Mouse (Mus musculus): ENCODE measurements around the gene Calhm3.

Calhm3 gene

DNA sequence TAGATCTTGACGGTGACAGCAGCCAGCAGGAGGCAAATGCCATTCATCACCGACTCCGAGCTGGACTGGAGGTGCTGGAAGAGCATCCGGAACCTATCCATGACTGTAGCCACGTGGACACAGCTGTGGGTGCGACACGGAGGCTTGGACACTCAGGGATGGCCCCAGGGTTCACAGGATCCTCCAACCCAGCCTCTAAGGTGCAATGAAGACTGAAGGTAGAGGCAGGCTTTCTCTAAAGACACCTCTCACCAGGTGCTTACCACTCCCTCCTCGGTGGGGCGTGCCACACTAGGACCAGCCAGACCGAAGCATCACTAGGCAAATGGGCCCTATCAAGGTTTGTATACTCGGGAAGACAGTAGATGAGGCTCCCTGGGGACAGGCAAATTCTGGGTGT lies at the start of gene Calhm3:
TSS of gene Calhm3 (minus strand) at position 101 of the 400 bp plus-strand sequence.
- DNase-seq = no peak

DNA sequence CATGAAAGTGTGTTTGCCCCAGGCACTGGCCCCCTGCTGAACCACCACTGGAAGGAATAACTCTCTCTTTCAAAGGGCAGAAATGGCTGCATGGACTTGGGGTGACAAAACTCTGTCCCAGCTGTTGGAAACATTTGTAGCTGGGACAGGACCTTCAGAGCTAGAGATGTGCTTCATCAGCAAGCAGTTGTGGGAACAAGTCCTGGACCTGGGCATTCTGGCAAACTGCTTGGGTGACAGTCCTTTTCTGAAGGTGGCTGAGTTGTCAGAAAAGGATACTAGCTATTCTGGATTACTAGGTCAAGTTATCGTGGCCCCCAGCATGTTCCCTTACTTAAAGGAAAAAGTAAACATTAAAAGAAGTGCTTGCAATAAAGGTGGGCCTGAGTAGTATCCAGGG lies 48.6 kb upstream of the Calhm3 start:
- DNase-seq = no peak

DNA sequence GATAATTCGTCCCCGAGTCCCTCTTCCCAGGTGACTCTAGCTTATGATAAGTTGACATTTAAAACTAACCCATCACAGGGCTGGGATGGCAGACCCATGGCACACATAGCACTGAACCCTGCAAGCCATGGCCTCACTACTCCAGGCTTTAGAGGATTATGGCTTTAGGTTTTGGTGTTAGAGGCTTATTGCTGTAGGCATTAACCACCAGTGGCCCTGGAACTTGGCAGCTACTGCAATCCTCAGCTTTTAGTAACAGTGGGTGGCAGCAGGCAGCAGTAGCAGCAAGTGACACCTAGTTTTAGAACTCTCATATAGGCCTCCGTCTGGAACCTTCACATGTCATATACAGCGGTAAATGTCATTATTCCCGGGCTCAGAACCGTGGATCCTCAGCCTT lies 47.1 kb upstream of the Calhm3 start:
- DNase-seq = no peak

DNA sequence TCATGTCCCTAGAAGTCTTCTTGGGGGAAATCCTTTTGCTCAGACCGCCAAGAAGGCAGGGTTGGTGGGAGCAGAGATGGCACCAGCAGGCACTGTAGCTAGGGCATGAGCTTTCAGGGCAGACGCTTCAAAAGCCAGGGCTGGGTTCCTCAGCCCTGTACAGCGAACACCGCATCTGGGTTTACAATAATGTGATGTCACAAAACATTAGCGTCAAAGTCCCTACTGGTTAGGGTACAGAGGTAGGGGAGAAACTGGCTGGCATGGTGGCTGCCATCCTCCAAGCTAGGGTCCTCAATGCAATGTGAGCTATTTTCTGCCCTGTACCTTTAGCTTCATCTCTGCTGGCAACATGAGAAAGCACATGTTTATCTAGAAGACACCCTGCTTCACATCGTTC lies 45.5 kb upstream of the Calhm3 start:
- DNase-seq = no peak

DNA sequence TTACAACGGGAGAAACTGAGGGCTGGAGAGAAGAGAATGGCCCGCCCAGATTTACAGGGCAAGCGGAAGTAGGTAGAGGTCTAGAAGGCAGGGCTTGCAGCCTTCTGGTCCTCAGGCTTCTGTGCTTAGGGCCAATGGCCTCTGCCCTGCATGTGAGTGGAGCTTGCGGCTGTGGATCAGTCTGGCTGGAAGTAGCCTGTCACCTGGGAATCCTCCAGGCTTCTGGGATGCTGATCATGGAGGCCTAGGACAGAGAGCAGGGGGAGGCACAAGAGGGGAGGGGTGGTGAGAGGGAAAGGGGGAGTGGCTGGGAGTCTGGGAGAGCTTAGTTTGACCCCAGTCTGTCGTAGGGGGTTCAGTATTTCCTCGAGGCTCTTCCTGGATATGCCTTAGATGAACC lies 44.9 kb upstream of the Calhm3 start:
- no peak for DNase-seq

DNA sequence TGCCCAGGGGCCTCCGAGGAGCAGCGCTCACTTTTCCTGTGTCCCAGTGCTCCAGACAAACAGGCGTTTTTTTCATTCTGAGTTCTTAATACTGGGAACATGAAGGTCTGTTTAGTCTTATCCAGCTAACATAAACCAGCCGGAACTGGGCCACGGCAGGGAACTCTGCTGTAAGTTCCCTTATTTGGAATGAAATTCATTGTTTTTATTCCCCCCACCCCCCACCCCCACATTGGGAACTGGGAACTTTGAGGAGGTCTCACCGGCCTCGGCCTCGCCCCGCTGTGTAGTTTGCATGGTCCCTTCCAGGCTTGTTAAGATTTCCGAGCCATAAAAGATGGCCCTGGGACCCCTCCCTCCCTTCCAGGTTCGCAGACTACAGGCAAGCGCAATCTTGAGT lies 44.4 kb upstream of the Calhm3 start:
- no peak for DNase-seq

DNA sequence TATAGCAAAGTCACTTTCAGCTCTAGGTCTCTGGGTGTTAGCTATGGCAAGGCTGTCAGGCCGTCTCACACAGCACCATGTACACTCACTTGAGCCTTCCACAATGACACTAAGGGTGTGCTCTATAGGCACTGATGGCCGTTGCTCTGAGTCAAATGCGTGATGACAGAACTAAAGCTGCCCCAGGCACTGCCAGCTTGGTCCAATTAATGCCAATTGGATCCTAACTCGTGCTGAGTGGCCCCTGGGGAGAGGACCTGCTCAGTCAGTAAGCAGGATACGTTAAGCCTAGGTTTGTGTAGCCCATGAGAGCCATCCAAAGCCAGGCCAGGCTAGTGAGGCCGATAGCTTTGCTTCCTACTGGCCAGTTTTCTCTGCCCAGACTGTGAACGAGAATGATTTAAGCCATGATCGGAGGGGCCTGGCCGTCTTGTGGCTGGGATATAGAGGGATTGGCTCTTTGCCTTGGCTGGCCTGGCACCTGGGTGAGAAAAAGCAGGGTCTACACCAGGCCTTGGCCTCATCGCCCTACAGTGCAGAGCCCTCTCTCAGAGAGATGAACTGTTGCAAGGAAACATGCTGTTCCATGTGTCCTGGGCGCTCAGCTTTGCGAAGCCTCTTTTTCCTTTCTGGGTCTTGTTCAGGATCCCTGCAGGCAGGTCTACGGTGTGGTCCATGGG lies 41.2 kb upstream of the Calhm3 start:
- no peak for DNase-seq

DNA sequence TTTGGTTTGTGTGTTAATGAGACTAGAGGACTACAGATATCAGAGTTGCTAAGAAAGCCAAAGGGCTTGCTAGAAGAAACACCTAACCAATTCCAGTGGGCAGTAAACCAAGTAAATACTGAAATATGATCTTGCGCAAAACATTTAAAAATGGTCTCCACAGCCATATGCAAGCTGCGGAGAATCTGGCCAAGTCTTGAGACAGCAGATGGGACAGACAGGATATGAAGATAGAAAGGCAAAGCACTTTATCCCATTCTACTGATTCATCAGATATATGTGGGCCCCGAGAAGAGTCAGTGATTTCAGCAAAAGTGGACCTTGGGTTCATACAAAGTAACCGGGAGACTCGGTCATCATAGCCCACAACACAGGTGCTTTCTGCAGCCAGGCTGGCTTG lies 34.6 kb upstream of the Calhm3 start:
- DNase-seq = no peak

DNA sequence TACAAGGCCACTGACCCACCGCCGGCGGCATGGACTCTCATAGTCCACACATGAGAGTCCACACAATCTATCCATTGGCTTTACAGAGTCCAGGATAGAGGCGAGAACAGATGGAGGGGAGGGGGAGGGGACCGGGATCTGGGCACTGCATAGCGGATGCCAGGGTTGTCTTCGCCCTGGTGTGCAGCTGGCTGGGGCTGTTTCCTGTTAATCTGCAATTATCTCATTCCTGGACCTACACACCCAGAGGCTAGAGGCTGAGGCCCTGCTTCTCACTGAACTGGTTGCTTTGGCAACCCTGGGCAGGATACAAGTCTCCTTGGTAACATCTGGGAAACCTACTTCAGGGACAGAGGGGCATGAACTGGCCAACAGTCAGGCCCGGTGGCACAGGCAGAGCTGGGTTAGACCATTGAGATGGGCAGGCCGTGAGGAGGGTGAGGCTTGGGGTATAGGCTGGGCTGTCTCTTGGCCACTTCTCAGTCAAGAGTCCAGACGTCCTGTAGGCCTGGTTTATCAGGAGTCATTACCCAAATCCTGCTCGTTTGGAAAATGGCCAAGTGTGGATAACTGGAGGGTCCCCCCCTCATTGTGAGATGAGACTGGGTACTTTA lies 31.1 kb upstream of the Calhm3 start:
- peak; percentile 77 for DNase-seq

DNA sequence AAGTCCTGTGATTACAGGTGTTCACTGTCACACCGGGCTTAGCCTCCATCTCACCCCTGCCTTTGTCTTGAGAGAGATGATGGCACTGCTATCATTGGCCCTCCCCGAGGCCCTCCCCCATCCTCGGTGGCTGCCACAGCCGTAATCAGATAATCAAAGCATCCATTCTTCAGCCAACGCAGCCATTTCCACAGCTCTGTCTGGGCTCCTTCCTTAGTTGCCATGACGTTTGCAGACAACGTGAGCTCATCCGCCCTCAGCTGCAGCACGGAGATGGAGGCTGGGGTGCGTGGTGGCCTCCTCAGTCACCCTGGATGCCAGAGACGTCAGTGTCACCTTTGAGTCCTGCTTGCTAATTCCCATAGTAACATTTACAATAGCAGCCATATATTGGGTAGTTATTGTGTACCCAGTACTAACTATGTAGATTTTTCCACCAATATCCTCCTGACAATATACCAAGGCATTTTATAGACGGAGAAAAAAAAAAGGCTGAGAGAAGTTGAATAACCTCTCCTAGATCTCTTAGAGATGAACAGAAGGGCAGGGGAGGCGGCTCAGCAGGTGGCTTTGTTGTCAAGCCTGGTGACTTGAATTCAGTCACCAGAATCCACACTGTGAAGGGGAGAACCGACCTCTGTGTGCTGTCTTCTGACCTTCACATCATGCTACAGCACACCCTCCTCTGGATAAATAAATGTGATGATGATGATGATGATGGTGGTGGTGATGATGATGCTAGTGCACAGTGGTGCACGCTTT lies 29.1 kb upstream of the Calhm3 start:
- DNase-seq = peak; percentile 57

DNA sequence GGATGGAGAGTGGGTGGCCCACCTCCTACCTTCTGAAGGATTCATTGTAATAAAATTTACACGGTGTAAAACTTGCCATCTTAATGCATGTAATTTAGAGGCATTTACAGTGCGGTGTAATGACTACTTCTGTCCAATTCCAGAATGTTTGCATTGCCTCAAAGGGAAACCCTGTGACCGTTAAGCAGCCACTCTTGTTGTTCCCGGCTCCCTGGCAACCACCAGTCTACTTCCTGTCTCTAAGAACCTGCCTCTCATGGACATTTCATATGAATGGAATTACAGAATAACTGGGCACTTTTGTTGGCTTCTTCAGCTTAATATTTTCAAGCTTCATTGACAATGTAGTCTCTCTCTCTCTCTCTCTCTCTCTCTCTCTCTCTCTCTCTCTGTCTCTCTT lies 27.2 kb upstream of the Calhm3 start:
- no peak for DNase-seq

DNA sequence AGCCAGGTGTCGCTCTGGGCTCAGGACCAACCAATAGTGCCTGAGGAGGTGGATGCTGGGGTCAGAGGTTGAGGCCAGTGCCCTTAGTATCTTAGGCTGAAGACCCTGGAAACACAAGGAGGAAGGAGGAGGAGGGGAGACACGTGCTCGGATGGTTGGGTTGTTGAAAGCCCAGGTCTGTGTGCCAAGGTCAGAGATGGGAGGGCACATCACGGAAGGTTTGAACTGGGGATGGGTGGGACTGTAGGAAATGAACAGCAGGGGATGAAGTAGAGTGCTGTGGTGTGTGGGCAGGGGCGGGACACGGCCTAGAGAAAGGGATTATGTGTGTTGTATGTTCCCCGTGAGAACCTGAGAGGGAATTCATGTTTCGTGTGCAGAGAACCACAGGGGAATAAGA lies 26.7 kb upstream of the Calhm3 start:
- peak; percentile 34 for DNase-seq

DNA sequence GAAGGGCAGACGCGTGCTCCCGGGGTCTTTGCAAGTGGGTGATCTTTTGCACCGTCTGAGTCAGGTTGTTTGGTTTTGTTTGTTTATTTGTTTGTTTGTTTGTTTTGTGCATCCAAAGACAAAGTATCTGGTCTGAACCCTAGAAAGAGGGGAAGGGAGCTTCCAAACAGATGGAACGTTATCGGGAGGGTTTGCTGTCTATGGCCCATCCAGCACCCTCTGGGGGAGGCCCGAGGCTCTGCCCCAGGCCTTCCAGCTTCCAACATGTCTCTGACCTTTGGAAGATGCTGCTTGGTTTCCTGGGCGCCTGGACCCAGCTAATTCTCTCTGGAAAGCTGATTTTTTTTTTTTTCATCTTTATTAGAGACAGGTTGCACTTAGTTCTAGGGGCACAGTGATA lies 22.4 kb upstream of the Calhm3 start:
- DNase-seq = peak; percentile 38

DNA sequence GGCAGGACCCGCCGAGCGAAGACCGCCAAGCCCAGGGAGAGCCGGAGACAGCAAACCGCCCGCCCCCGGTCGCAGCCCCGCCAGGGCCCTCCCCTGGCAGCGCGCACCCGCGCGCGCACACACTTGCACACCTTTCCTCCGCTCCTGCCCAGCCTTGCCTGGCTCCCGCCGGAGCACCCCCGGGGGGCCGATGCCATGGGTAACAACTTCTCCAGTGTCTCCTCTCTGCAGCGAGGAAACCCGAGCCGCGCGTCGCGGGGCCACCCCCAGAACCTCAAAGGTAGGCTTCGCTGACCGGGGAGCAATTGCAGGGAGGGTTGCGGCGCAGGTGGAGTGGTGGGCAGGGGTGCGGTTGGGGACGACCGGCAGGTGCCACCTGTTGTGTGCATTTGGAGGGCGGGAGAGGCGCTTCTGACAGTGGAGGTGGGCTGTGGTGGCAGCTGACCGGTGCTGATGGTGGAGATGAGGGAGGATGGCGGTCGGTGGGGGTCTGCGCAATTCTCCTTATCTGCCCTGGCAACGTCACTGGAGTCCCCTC lies 21.8 kb upstream of the Calhm3 start:
- peak; percentile 81 for DNase-seq

DNA sequence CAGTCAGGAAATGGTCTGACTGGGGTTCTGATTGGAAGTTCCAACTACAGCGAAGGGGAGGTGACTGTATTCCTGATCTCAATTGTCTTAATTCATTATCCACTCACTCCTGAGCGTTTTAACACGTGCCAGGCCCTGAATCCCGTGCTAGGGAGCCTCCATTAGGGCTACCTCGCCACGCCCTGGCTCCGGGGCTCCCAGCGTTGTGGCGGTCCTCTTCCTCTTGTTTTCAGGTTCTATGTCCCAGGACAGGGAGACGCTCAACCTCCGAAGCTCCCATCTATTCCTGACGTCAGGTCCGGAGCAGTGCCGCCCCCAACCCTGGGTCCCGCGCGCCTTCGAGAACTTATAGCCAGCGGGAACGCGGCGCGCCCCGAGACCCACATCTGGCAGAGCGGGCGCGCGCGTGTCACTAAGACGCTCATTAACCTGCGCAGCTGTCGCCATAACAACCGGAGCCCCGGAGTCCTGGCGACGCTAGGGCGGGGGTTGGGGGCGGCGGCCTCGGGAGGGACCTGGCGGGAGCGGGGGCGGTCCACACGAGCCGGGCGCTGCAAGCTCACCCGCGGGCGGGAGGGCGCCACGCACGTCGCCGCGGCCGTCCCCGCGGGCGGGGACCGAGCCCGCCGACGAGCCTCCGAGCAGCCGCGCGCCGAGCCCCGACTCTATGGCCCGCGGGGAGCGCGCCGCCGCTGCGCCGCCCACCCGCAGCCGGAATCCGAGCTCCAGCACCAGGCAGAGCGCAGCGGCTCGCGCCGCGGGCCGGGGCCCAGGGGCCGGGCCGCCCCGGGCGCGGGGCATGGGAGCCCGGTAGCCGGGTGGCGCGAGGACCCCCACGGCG lies 21.1 kb upstream of the Calhm3 start, which contains the start of gene Neurl1a:
TSS of gene Neurl1a (plus strand) at position 390 of the 841 bp plus-strand sequence.
- peak; percentile 81 for DNase-seq

DNA sequence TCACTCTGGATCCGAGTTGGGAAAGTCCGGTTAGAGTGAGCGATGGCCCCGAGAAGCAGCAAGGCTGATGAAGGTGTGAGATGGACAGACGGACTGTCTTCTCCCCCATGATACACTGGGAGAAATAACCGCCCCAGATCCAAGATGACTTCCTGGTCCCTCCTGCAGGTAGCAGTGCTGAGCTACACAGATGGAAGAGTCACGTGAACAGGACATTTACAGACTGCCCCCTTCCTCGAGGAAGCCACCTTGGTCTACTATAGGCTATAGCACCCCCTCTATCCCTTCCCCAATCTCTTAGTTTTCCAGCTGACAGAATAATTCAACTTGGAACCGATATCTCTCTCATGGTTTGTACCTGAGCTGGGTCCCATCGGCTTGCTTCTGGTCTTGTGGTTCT lies 20.4 kb upstream of the Calhm3 start:
- peak; percentile 73 for DNase-seq

DNA sequence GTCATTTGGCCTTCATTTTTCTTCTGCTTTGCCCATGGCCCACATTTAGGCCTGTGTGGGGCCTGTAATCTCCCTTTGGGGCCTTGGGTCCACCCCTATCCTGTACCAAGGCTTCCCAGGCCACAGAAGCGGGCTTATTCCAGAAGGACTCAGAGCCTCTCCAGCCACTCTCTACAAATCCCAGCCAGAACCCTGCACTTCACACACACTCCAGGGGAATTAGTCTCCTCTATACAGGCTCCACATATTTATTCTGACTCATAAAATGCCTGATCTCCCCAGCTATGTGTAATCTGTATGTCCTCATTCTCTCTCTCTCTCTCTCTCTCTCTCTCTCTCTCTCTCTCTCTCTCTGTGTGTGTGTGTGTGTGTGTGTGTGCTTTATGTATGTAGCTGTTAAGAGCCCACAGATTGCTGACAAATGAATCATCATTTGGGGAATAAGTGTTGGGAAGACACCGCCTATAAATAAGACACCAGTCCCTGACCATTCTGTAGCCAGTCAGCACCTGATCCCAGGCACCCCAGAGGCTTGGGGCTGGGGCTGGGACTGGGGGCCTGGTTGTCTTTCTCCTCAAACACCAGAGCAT lies 19.4 kb upstream of the Calhm3 start:
- DNase-seq = peak; percentile 21

DNA sequence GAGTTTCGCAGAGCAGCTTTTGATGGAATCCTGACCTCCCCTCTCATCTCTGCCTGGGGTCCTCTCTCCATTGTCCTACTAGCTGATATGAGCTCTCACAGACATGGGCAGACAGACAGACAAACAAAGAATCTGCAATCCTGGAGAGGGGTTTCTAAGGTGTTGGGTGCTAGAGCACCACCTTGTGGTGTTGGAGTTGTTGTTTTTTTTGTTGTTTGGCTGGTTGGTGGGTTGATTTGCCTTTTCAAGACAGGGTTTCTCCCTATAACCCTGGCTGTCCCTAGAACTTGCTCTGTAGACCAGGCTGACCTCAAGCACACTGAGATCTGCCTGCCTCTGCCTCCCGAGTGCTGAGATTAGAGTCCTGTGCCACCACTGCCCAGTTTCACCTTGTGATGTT lies 17.9 kb upstream of the Calhm3 start:
- no peak for DNase-seq

DNA sequence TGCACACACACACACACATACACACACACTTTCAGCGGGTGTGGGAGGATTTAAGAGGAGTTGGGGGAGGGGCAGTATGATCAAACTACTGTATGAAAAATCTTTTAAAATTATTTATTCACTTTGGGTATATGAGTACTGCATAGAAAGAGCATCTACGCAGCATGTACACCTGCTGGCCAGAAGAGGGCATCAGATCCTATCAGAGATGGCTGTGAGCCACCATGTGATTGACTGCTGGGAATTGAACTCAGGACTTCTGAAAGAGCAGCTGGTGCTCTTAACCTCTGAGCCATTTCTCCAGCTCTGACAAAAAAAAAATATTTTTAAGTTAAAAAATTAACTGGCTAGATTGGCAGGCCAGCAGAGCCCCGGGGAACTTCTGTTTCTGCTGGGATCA lies 17.0 kb upstream of the Calhm3 start:
- DNase-seq = peak; percentile 56

DNA sequence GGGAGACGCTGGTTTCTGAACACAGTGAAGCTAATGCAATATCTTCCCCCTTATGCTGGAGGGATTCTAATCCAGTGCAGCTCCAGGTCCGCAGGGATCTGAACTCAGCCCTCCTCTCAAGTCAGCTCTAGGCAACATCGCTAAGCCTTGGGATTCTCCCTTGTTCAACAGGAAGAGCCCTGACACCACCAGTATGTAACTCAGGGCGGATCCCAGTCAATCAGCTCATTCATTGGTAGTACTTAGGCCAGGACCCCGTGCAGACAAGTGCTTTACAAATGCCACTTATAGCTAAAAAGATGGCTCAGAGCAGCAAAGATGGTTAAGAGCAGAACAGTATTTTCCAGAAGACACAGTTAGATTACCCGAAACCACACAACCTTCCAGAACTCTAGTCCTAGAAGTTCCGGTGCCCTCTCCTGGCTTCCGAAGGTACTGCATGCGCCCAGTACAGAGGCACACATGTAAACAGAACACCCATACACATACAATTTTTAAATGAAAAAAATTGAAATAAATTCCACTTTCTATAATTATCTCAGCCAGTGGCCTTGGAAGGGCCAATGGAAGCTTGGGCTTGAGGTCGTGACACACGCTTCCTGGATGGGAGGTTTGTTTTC lies 11.3 kb upstream of the Calhm3 start:
- DNase-seq = peak; percentile 72

DNA sequence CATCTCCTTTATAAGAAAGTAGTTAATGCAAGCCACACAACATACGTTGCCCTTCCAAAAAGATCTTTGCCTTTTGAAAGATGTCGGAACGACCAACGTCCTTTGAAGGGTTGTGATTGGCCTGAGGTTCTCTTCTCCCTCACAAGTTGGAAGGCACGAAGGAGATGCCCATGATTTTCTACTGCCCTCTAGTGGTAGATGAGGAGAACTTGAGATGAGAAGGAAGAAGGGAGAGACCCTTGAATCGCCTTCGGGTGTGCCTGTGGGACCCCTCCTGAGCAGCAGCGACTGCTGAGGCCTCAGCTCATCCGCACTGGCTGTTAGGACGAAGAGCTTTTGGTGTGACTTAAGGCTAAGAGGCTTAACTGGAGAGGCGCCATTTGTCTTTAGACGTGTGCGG lies 10.7 kb upstream of the Calhm3 start:
- peak; percentile 27 for DNase-seq

DNA sequence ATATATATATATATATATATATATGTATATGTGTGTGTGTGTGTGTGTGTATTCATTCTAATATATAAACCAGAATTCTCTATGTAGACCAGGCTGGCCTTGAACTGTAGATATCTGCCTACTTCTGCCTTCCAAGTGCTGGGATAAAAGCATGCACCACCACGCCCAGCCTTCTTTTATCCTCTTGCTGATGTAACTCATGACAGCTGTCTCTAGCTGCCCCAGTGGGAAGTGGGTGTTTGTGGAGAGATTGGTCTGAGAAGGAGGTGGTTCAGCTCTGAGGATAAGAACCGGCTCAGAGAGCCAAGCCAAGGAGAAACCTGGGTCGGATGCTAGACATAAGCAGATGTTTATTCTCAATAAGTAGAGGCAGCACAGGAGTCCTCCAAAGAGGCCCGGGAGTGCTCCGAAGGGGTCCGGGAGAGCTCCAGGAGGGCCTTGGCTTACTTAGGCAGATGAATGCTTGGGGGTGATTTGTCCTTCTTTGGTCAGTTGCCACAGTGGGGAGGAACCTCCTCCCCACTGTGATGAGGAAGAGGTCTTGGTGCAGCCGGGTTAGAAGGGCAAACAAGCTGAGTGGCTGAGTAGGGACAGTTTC lies 10.2 kb upstream of the Calhm3 start:
- DNase-seq = peak; percentile 10
